Mouse (Mus musculus) kidney, postnatal 4 days (tissue): Measurements from ENCODE around the gene Spc25.

Source experiments
- DNase-seq, 2 experiments: peaks; one replicate each; pipeline ENCODE4 v3.0.0; 2021; ENCODE audit warnings: mixed read lengths in 2 of 2

Gene Spc25

GRCm38 (mm10) chr2:69205791-69206351 is at the start of gene Spc25:
Gene Spc25 (minus strand): TSS chr2:69206194.
- DNase-seq = peak; percentile 86 to 94

GRCm38 (mm10) chr2:69248221-69248755 is 42.3 kb upstream of the Spc25 start:
- DNase-seq = no peak

DNA sequence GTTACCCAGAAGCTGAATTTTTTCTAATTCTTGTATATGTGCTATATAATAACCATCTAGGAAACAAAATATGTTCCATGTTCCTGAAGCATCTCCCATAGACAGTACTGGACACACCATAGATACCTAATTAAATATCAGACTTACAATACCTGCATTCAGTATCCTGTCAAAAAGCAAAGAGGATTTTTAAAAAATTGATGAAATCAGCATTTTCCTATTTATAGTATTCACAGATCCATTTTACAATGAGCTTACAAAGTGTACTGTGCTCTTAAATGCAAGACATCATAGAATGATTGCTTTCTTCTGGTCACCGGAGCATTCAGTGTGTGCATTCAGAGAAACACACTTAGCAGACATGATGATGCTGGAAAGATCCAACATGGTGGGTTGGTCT is 41.1 kb upstream of the Spc25 start:
- DNase-seq = no peak

DNA sequence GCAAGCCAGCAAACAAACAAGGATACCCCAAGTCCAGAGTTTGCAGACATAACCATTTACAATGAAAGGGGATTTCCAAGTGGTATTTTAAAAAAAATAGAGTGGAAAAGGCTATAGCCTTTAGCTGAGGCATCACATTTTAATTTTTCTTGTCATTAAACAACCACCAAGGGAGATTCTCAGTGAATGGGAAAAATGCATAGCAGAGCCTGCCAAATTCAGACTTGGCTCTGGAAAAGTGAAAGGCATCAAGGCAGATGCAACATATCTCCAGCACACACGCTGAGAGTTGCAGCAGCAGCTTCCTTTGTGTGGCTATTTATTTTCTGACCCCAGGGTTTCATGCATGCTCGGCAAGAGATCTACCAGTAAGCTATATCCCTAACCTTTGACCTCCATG is 38.9 kb upstream of the Spc25 start:
- DNase-seq = peak; percentile 34 to 49

DNA sequence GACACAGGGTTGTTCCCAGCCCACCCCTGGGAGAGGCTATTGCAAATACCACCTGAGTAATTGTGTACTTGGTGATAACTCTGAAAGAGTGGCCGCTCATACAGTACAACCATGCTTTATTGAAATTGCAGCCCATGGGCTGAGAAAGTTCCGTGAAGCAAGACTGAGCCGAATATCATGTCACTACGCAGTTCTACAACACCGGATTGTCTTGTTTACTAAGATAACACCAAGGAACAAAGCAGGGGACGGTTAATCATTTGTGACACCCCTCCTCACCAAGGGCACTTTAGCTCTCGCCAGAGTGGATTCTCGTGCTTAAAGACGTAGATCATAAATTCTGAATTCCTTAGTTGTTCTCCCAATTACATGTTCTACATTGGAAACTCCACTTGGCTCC is 33.3 kb upstream of the Spc25 start:
- DNase-seq = peak in 1 of 2 experiments; percentile 4

- DNase-seq = no peak
Measured at GRCm38 (mm10) chr2:69234976-69235678, 29.1 kb upstream of the Spc25 start.

DNA sequence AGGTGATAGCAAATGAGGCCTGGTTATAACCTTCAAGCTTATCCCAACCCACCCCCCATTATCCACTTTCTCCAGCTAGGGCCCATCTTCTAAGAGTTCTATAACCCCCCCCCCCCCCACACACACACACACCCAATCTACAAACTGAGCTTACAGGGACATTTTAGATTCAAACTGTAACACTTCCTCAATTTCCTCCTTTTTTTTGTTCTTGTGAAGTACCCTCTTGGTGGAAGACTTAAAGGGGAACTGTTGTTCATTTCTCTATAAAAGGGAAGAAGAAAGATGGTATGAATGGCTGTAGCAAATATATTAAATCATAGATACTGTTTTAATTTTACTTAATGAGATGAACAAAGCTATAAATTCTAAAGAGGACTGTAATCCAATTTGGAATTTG is 26.1 kb upstream of the Spc25 start:
- no peak for DNase-seq

DNA sequence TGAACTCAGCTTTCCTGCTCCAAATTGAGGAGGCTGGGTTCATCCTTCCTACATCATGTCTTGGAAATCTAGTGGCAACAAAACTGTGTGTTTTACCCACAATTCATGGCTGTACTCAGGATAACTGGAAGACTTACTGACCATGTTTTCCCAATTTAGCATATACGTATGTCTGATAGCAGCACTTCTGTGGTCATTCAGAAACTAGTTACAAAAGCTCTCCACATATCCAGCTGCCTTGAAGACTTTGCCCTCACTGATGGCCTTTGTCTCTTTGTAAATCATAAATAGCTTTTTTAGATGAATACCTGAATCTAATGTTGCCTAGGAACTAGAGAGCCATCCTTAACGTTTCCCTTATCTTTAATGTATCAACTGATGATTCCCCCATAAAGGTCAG is 24.1 kb upstream of the Spc25 start:
- DNase-seq = no peak

DNA sequence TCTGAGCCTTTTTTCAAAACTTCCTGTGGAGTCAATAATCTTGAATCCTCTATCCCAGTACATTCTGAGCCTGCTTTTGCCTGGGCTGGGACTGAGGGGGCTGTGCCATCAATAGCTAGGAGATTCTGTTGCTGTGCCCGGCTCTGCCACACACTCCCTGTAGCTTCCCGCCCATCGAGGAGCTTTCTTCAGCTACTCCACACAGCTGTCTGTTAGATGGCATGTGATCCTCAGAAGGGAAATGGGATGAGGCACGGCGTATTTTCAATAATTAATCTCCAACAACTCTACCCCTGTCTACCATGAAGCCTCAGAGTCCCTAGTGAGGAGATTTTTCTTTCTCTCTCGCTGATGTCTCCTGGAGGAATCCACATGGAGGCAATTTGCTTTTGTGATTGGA is 22.6 kb upstream of the Spc25 start:
- no peak for DNase-seq

GRCm38 (mm10) chr2:69226876-69227275 is 20.9 kb upstream of the Spc25 start:
- DNase-seq = no peak

- DNase-seq = no peak
Measured at GRCm38 (mm10) chr2:69224724-69225123, 18.7 kb upstream of the Spc25 start.

DNA sequence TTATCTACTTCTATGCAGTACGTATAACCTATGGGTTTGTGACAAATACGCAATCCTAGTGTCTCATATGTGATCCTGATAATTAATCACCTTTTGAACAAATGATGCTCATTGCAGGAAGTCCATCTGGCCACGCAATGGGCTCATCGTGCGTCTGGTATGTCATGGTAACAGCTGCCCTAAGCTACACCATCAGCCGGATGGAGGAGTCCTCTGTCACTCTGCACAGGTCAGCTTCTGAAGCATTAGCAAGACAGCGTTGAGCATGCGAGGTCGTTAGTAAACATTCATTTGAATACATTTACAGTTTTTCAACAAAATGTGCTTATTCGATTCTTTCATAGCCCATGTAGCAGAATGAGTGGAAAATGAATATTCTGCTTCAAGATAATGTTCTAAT is 16.8 kb upstream of the Spc25 start:
- DNase-seq = no peak

- no peak for DNase-seq
Measured at GRCm38 (mm10) chr2:69221868-69222416, 15.9 kb upstream of the Spc25 start.

DNA sequence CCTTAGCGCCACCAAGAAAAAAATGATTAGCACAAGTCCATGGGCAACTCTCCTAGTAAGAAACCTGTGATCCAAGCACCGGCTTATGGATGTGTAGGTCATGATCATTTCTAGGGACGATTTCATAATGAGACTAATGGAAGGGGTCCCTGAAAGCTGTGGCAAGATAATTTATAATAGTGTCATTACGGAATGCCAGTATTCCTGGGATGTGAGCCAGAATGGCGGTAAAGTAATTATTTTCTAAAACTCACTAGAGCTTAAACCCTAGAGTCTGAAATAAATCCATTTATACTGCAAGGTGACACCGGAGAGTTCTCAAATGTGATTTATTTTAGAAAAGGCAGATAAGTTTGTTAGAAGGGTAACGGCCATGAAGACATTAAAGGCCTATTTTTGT is 9.2 kb upstream of the Spc25 start:
- DNase-seq = no peak

GRCm38 (mm10) chr2:69212652-69213051 is 6.7 kb upstream of the Spc25 start:
- DNase-seq = no peak

DNA sequence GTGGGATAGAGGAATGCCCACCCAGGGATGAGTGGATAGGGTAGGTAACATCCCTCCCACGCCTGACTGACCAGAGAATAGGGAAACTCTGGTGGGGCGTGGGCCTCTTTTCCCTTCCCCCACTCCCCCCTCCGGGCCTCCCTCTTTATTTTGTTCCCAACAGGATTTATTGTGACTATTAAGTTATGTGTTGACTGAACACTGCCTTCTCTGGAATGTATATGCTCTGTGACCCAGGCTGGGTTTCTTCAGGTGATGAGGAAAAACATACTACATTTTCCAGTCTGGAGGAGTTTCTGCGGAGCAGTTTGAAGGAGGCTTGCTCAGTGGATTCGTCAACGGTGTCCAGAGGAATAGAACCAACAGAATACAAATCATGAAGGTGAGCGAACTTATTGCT is 4.8 kb upstream of the Spc25 start, which contains the start of gene G6pc2:
TSS of gene G6pc2 (plus strand) at position 301 of the 400 bp plus-strand sequence.
- peak; percentile 13 to 22 for DNase-seq

DNA sequence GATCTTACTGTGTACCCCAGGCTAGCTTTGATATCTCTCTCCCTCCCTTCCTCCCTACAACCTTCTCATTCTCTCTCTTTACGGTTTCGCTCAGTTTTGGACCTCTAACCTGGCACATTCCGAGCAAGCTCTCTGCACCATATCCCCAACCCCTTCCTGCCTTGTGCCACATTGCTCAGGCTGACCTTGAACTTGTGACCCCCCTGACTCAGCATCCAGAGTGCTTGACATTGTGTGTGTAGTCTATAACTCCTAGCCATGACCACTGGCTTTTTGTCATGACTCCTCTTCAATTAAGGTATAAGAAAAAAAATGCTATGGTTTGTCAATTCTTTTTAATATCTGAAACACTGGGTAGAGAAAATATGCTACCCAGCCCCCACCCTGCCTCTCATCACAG is 3.7 kb upstream of the Spc25 start:
- no peak for DNase-seq

GRCm38 (mm10) chr2:69206523-69206922 is 529 bp upstream of the Spc25 start:
- DNase-seq = peak; percentile 17 to 30

- DNase-seq = peak; percentile 8 to 39
Measured at GRCm38 (mm10) chr2:69205185-69205584, 809 bp downstream of the Spc25 start.

GRCm38 (mm10) chr2:69193555-69193954 is 12.4 kb downstream of the Spc25 start:
- no peak for DNase-seq

GRCm38 (mm10) chr2:69191059-69191458 is 14.9 kb downstream of the Spc25 start:
- no peak for DNase-seq

GRCm38 (mm10) chr2:69189222-69189621 is 16.8 kb downstream of the Spc25 start:
- no peak for DNase-seq

DNA sequence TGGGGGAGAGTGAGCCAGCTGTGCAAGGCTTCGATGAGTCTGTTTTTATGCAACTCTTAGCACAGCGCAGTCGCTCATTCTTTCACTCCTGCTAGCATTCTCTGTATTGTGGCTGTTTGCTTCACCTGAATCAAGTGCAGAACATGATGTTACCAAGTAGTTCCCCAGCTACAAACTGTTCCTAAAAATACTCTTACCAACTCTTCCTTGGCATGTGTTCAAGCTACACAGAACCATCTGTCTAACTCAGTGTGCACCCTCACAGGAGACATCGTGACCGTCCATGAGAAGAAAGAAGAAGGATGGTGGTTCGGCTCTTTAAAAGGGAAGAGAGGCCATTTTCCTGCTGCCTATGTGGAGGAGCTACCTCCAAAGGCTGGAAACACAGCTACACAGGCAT is 17.3 kb downstream of the Spc25 start:
- no peak for DNase-seq

GRCm38 (mm10) chr2:69187990-69188389 is 18.0 kb downstream of the Spc25 start:
- no peak for DNase-seq
